In the genomic region with DNA sequence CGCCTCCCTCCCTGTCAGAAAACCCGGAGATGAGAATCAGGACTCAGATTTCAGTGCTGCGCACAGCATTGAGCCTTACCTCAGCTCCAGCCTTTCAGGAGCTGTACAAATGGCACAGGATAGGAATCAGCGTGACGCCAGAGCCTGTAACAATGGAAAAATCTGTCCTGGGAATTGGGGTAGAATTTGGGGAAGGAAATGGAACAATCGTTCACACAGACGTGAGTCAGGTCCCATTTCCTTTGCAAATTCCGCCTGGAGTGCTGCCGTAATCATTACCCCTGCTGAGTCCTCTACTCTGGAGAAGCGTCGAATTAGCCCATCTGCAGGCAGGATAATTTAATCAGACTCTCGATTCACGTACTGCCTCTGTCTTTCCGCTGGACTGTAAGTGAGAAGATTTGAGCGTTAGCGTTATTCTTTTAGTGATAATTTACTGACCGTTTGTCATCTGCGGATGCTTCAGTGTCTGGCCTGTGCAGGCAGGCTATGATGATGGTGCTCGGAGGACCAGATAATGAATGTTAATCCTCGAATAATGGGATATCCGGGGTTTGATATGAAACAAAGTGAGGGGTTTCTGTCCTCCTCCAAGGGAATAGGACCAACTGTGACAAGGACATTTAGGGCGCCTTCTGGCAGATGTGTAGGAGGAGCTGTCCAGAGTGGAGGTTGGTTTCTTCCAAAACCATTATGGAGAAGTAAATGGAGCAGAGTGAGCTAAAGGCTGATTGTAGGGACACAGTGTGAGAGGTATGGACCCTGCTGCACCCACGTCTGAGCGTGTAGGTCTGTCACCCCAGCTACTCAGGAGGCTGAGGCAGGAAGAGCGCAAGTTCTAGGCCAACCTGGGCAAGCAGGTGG, we compare ENCODE assay signal across 8 mouse cellular contexts. TPM values are rescaled to one million over a fixed set of nuclear protein-coding genes. Genes with fewer than 3 reads are reported as not detected.
DNase-seq lines count a peak whose midpoint lies in the region; ATAC-seq lines count a peak whose summit lies in the region.

No protein-coding gene starts in this region.

- H3K27ac ChIP-seq in heart, embryonic 16.5 days (ENCODE audit: low read length) = peak overlapping the region; percentile 71
- peak overlapping the region; percentile 80 for H3K27ac ChIP-seq in midbrain, embryonic 16.5 days (ENCODE audit: low read length)

- H3K36me3 ChIP-seq in heart, embryonic 16.5 days (ENCODE audit: control insufficient read depth, insufficient read depth) = no peaks in the 10 kb centered on the region
- peaks cover 16% of the 10 kb centered on the region for H3K36me3 ChIP-seq in midbrain, embryonic 16.5 days (ENCODE audit: control insufficient read depth, insufficient read depth, low read length)

- peak; percentile 35 for DNase-seq in adrenal gland, postnatal 10 days
- peak; percentile 61 for DNase-seq in embryo, embryonic 10.5 days (ENCODE audit: low spot score)
- DNase-seq in kidney, postnatal 25 days = peak; percentile 53 to 74
- DNase-seq in frontal cortex, adult 2 months (ENCODE audit: extremely low spot score in 1 of 2, low spot score in 1 of 2) = no peak
- DNase-seq in right cerebral cortex, adult 2 months (ENCODE audit: low spot score in 2 of 2) = no peak

- H3K9ac ChIP-seq in heart, embryonic 16.5 days (ENCODE audit: low read length) = 0 out of 2 replicates have a peak overlapping the region, but pooled peaks have one; percentile 47
- no peak overlapping the region for H3K9ac ChIP-seq in midbrain, embryonic 16.5 days (ENCODE audit: low read depth, low read length)

- no peaks in the 10 kb centered on the region for H3K9me3 ChIP-seq in heart, embryonic 16.5 days (replicated peaks; ENCODE audit: control insufficient read depth, low read length)
- no peaks in the 10 kb centered on the region for H3K9me3 ChIP-seq in midbrain, embryonic 16.5 days (replicated peaks; ENCODE audit: control insufficient read depth, low read length, poor library complexity, severe bottlenecking)

- H3K4me1 ChIP-seq in heart, embryonic 16.5 days (ENCODE audit: control insufficient read depth, insufficient read depth, low read length) = peaks cover 20% of the 10 kb centered on the region
- H3K4me1 ChIP-seq in midbrain, embryonic 16.5 days (ENCODE audit: control insufficient read depth, insufficient read depth, low read length) = peaks cover 22% of the 10 kb centered on the region

- ATAC-seq in heart, embryonic 16.5 days (replicated peaks; ENCODE audit: extremely low read depth, insufficient read depth, low FRiP score) = peak; percentile 71
- ATAC-seq in midbrain, embryonic 16.5 days = peak; percentile 84
- no peak for ATAC-seq in megakaryocyte progenitor cell, adult 5-6 weeks (replicated peaks; ENCODE audit: poor library complexity)

- peak overlapping the region; percentile 17; the same call in 1 of the 2 replicates for H3K4me2 ChIP-seq in heart, embryonic 16.5 days (ENCODE audit: low read depth, low read length)
- peak overlapping the region; percentile 43 for H3K4me2 ChIP-seq in midbrain, embryonic 16.5 days (ENCODE audit: low read length)

- no peak overlapping the region for H3K4me3 ChIP-seq in heart, embryonic 16.5 days (ENCODE audit: low read length)
- no peak overlapping the region for H3K4me3 ChIP-seq in midbrain, embryonic 16.5 days (ENCODE audit: low read depth, low read length)

- 53% methylated on average over 25 of the region's 25 CpGs for WGBS in heart, embryonic 16.5 days
- 11% methylated on average over 25 of the region's 25 CpGs for WGBS in midbrain, embryonic 16.5 days

- no peaks in the 10 kb centered on the region for H3K27me3 ChIP-seq in heart, embryonic 16.5 days (ENCODE audit: control insufficient read depth, insufficient read depth, low read length)
- no peaks in the 10 kb centered on the region for H3K27me3 ChIP-seq in midbrain, embryonic 16.5 days (ENCODE audit: control insufficient read depth, insufficient read depth, low read depth, low read length)

RNA-seq across cellular contexts. Expression of a gene that starts 52.3 kb away (rescaled TPM):
- 10 to 100 TPM in 1 of 2 experiments, 1 to 10 TPM in 1; 7.7 to 13.2 TPM for total RNA-seq in adrenal gland, postnatal 10 days (2021)
- polyA plus RNA-seq in heart, embryonic 16.5 days (2015; fragmentation: Nextera tagmentation; extraction: Ambion mirVana) = 14.9 and 17.4 TPM in 2 replicates
- 3.6 and 4.8 TPM in 2 replicates for polyA plus RNA-seq in midbrain, embryonic 16.5 days (2015; fragmentation: Nextera tagmentation; extraction: Ambion mirVana)
- 7.1 and 7.2 TPM in 2 replicates for polyA plus RNA-seq in frontal cortex, adult 2 months (2012; rRNA removed)
- 60.2 and 64.5 TPM in 2 replicates for total RNA-seq in megakaryocyte progenitor cell, adult 5-6 weeks (2015)
- total RNA-seq in megakaryocyte progenitor cell, adult 5-6 weeks (2017) = 150 and 189 TPM in 2 replicates

Comparison
In these comparisons a context has a peak if more than half of its experiments do, and no peak if none do; other contexts are left out.
1. DNase-seq: peak in adrenal gland, postnatal 10 days (single experiment), embryo, embryonic 10.5 days (single experiment) and kidney, postnatal 25 days (2 of 2); none in frontal cortex, adult 2 months (0 of 2) and right cerebral cortex, adult 2 months (0 of 2).